Mouse (Mus musculus) forelimb bud, embryonic 11.5 days (tissue): ENCODE data around the gene Igflr1.

Source experiments
- DNase-seq: peaks from one replicate; pipeline ENCODE4 v3.0.0-alpha.2; 2012; ENCODE audit warnings: low read depth, low spot score

Igflr1 gene

GRCm38 (mm10) chr7:30613529-30614112 is 48.4 kb downstream of the Igflr1 start:
- DNase-seq, result peak; percentile 62

GRCm38 (mm10) chr7:30614454-30614853 is 49.2 kb downstream of the Igflr1 start:
- DNase-seq, result no peak

DNA sequence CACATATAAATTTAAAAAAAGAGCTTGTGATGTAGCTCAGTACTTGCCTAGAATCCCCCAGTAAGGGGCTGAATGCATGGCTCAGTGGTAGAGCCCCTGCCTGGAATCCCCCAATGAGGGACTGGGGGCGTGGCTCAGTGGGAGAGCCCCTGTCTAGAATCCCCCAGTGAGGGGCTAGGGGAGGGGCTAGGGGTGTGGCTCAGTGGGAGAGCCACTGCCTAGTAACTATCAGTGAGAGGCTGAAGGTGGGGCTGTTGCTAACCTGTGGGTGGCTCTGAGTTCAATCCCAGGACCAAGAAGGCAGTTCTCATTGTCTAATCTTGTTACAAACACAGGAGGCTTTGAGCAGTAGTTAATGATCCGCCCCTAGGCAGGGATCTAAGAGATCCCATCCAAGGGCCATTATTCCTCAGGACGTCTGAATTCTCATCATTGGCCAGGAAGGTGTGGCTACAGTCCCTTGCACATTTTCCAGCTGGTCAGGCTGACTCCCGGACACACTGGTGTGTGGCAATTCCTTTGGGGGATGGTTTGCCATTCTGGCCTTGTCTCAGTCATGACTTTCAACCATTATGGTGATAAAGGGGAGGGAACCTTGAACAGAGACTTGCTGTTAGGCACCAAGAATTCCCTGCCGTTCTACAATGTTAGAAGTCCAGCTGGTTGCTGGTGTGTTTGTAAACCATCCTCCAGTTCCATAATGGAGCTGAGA is 50.0 kb downstream of the Igflr1 start:
- DNase-seq, result no peak
